Mouse (Mus musculus) monocyte, adult 2 months (primary cell): ENCODE data around the gene Btn2a2.
A peak's percentile ranks its signal among the peaks of the same experiment; 100 is the strongest.
"Not testable (repeated sequence)": the region's sequence is repeated elsewhere in the genome, so short reads cannot be mapped to it uniquely, and the experiment has no call there.

Experiments used
- DNase-seq, 2 experiments: peaks; one replicate each; pipeline ENCODE4 v3.0.0; 2022; ENCODE audit warnings: low spot score in 2 of 2, low read depth in 1 of 2

Gene Btn2a2

DNA sequence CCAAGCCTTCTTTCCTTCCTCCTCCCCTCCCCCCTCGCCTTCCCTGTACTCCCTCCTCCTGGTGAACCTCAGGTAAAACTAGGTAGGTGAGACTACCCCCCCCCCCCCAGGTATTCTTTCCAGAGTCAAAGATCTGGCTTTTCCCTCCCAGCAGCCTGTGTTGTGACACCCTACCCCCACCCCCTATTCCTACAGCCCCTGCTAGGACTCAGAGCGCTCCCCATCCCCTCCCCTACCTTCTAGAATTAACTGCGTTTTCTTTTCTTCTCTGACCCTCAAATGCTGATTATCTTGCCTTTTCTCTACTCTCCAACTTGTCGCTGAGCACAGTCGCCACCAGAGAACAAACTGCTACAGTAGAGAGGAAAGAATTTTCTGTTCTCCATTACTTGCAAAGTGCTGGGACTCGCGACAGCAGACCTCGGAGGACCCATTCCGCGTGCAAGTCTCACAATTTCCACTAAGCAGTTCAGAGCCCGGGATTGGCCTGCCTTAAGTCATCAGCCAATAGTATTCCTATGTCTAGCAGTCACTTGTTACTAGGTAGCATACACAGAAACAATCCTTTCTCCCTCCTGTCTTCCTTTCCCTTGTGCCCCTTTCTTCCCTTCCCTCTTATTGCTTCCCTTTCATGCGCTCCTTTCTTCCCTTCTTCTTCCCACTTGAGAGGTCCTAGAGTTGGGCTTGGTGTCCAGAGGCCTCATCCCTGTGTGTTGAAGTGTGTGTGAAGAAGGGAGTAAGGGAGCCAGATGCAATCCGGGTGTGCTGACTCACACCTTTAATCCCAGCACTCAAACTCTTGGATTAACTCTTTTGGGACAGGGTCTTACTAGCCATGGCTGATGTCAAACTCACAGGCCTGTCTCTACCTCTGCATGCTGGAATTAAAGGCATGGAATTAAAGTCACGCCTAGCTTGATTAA, at the start of gene Btn2a2:
Gene Btn2a2 (minus strand): TSS at position 458 of the 923 bp plus-strand sequence.
- DNase-seq: peak in 1 of 2 experiments; percentile 16

- no peak for DNase-seq
Measured at GRCm38 (mm10) chr13:23538249-23538648, 49.6 kb upstream of the Btn2a2 start.

DNA sequence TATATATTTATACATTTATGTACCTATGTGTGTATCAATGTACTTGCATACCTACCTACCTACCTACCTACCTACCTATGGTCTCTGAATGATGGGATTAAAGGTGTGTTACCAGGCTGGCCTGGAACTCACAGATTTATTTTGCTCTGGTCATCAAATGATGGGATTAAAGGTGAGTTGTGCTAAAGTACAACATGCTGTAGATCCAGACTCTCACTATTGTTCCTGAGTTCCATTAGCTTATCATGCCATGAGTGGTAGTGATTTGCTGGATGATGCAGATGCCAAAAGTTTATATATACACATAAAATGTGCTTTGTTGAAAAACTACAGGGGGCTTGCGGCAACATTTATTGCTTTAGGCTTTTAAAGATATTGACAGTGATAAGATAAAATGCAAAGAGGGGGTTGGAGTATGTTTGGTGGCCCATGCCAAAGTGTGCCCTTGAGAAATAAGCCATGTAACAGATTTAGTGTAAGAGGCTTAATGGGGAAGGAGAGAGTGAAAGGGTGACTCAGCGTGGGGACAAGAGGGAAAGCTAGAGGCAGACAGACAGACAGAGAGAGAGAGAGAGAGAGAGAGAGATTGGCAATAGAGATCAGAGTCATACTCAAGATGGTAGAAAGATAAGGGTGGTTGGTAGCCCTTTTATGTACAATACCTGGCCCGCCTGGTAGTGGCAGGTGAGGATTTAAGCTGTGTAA, 48.5 kb upstream of the Btn2a2 start:
- no peak for DNase-seq

DNA sequence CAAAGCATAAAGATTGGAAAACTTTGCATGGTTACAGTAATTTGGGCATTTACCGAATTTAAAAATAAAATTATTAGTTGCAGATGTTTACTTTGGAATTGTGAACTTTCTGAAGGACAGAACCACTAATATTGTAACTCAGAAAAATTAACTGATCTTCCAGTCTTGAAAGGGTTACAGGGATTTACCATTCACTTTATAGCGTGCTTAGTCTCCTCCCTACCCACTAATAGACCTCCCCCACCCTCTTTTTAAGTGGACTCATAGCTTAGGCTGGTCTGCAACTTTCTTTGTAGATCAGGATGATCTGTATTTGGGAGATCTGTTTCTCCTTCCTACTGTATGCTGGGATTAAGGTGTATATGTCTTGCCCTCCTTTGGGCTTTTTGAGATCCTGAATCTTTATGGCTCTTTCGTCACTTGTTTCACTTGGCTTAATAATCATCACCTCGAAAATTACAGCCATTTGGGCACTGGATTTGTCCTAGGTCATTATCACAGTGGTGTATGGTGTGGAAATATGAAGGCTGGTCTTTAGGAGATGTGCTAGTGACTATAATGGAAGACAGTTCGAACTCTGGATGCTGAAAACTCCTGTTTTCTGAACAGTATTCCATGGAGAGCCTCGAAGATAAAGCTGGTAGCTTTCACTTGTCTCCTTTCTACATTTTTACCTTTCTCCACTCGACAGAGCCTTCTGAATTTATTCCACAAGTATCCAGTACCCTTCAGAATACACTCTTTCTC, 47.6 kb upstream of the Btn2a2 start:
- no peak for DNase-seq

DNA sequence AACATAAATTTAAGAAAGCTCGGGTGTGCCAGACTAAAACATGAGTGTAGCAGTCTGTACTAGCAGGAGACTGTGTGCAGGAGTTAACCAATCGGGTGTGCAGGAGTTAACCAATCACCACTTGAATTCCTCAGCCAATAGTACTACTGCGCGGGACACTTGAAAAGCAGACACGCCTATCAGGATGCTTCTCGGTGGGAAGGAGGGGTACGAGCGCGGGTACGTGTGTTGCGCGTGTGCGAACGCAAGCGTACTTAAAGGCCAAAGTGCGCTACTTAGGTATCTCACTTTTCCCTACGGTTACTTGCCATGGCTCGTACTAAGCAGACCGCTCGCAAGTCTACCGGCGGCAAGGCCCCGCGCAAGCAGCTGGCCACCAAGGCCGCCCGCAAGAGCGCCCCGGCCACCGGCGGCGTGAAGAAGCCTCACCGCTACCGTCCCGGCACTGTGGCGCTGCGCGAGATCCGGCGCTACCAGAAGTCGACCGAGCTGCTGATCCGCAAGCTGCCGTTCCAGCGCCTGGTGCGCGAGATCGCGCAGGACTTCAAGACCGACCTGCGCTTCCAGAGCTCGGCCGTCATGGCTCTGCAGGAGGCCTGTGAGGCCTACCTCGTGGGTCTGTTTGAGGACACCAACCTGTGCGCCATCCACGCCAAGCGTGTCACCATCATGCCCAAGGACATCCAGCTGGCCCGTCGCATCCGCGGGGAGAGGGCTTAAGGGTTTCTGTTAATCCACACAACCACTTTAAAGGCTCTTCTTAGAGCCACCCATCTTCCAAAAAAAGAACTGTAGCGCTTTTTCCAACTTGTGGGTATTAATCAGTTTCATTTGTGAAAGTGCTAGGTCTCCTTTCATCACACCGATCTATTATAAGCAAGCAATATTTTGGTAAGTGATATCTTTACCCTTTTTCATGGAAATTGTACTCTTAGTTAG, 46.7 kb upstream of the Btn2a2 start, which contains the start of gene Hist1h3g:
Gene Hist1h3g (plus strand): TSS at position 286 of the 939 bp plus-strand sequence.
- DNase-seq: peak; percentile 69 to 74

GRCm38 (mm10) chr13:23534368-23535131, 45.9 kb upstream of the Btn2a2 start:
- DNase-seq: no peak

GRCm38 (mm10) chr13:23533560-23534367, 45.1 kb upstream of the Btn2a2 start, which contains the start of gene Hist1h2af:
Hist1h2af (plus strand) TSS chr13:23533906.
- not testable (repeated sequence) for DNase-seq

DNA sequence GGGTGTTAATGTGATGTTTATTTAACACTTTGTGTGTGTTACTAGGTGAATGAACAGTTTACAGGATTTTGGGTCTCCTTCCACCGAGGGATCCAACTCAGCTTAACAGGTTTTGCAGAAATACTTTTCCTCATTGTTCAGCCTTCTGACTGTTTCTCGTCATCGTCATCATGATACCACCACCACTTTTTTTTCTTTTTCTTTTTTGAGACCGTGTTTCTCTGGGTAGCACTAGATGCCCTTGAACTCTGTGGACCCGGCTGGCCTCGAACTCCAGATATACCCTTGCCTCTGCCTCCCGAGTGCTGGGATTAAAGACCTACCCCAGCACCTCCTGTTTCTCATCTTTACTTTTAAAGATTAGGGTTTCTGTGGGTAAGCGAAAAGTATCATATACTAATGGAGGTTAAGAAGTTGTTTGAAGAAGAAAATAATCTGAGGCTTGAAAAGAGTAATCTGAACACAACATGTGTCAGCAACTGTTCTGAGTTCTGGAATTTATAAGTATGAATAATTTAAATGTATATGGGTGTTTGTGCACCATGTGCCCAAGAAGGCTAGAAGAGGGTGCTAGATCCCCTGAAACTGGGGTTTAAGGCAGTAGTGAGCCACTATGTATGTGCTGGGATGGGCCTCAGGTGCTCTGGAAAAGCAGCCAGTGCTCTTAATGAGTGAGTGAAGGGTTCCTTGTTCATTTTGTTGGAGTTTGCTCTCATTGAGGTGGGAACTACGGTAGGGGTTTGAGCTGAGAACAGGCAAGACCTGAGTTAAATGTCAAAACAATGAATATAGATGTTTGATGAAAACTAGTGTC, 43.8 kb upstream of the Btn2a2 start:
- DNase-seq: no peak

- DNase-seq: peak; percentile 92 to 94
Measured at GRCm38 (mm10) chr13:23530901-23531875, 42.5 kb upstream of the Btn2a2 start, which contains the start of gene Hist1h4h. Hist1h4h (plus strand) TSS chr13:23531050.

GRCm38 (mm10) chr13:23530181-23530900, 41.7 kb upstream of the Btn2a2 start:
- peak; percentile 59 to 68 for DNase-seq

DNA sequence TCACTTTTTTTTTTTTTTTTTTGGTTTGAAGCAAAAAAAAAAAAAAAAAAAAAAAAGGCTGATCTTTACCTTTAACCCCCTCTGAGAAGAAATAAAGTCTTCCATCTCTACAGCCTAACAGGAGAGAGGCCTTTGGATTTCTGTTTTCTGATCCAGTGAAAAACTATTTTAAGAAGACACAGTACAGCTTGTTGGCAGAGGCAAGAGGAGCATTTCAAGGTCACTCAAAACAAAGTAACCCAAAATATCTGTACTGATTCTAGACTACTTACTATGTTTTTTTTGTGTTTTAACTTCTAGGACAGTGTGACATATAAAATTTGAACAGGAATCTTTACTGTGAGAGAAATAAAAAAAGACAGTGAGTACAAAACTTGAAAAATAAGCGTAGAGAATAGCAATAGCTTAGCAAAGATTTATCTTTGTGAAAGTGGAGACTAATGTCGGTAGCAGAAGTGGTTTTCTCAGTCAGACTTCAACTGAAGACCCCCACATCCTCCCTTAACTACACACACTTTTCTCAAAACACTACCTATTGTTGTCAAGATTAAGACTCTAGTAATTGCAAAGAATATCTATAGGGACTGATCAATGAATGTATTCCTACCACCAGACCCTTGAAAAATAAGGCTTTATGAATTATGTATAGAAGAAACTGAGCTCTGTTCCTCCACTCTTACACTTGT, 41.0 kb upstream of the Btn2a2 start:
- DNase-seq: no peak

DNA sequence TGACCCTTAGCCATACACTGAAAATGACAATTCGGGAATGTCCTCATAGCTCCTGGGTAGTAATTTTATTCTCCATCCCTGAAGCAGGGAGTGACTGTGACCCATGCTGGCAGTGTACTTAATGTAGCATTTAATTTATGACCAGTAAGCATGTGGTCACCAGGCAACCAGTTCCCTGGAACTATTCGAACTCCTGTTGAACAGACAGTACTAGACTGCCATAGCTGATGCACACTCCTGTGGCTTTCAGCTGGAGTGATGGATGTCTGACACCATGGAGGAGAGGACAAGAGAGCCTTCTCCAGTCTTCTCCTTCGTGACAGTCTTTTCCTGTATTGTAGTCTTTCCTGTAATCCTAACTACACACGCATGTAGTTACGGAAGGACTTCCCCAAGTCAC, 40.3 kb upstream of the Btn2a2 start:
- no peak for DNase-seq

GRCm38 (mm10) chr13:23526312-23526711, 37.7 kb upstream of the Btn2a2 start:
- DNase-seq: peak; percentile 76 to 80

GRCm38 (mm10) chr13:23525901-23526300, 37.2 kb upstream of the Btn2a2 start:
- DNase-seq: no peak

GRCm38 (mm10) chr13:23524654-23525053, 36.0 kb upstream of the Btn2a2 start:
- DNase-seq: peak in 1 of 2 experiments; percentile 64
